Mouse (Mus musculus) C2C12 (cell line): Measurements from ENCODE around the gene Fastkd3. TPM values are rescaled to one million over a fixed set of nuclear protein-coding genes. Genes with fewer than 3 reads are reported as not detected.
A peak's percentile ranks its signal among the peaks of the same experiment; 100 is the strongest.

Source experiments
- H3K27me3 ChIP-seq: one replicate; pipeline ENCODE4 v1.6.1; 2011; ENCODE audit not compliant: control insufficient read depth, insufficient read depth, insufficient read length
- H3K36me3 ChIP-seq: one replicate; pipeline ENCODE4 v1.6.1; 2011; ENCODE audit not compliant: control insufficient read depth, insufficient read depth
- H3K4me3 ChIP-seq: one replicate; pipeline ENCODE4 v1.5.1; 2011; ENCODE audit warnings: mild to moderate bottlenecking, control low read depth; ENCODE audit not compliant: poor library complexity, insufficient read depth, severe bottlenecking
- H3K79me2 ChIP-seq: one replicate; pipeline ENCODE4 v1.6.1; 2011; ENCODE audit not compliant: control insufficient read depth, insufficient read depth
- H3K79me3 ChIP-seq: one replicate; pipeline ENCODE4 v1.6.1; 2011; ENCODE audit warnings: low read depth, control low read depth
- H3ac ChIP-seq: one replicate; pipeline ENCODE3; 2011; ENCODE audit warnings: low read depth; ENCODE audit not compliant: control insufficient read depth, insufficient read length
- CEBPB ChIP-seq: IDR thresholded peaks from one replicate; pipeline ENCODE4 v1.6.1; 2011; ENCODE audit warnings: low read depth, mild to moderate bottlenecking, control low read depth, moderate library complexity
- CTCF ChIP-seq: IDR thresholded peaks from one replicate; pipeline ENCODE4 v1.5.1; 2011; ENCODE audit not compliant: control insufficient read depth, insufficient read depth, insufficient read length
- FOSL1 ChIP-seq: IDR thresholded peaks from one replicate; pipeline ENCODE4 v1.8.0; 2011; ENCODE audit warnings: mild to moderate bottlenecking, low read length; ENCODE audit not compliant: poor library complexity, insufficient read depth, severe bottlenecking
- MAX ChIP-seq: IDR thresholded peaks from one replicate; pipeline ENCODE4 v1.6.1; 2011; ENCODE audit warnings: mild to moderate bottlenecking, control low read depth
- MYOD1 ChIP-seq: IDR thresholded peaks from one replicate; pipeline ENCODE4 v1.6.1; 2011; ENCODE audit warnings: low read depth; ENCODE audit not compliant: control insufficient read depth, insufficient read length
- MYOG ChIP-seq: IDR thresholded peaks from one replicate; pipeline ENCODE4 v1.6.1; 2011; ENCODE audit not compliant: control insufficient read depth, insufficient read length; ENCODE audit errors: extremely low read depth
- USF1 ChIP-seq: IDR thresholded peaks from one replicate; pipeline ENCODE4 v1.6.1; 2011; ENCODE audit warnings: low read depth, mild to moderate bottlenecking, control low read depth, moderate library complexity
- polyA plus RNA-seq: library from polyadenylated mRNA; unstranded; fragments of >200 nt; fragmentation: generic; extraction: Trizol; gene quantifications from one replicate; pipeline ENCODE4 v1.2.1, GENCODE M21; 2012; ENCODE audit warnings: missing spikeins

The Fastkd3 gene
- polyA plus RNA-seq, 1 experiment: 18.8 TPM

- no peak overlapping the region for H3K4me3 ChIP-seq
- no peak overlapping the region for H3ac ChIP-seq
- no peaks in the 10 kb centered on the region for H3K36me3 ChIP-seq
- H3K27me3 ChIP-seq: no peaks in the 10 kb centered on the region
- no peaks in the 10 kb centered on the region for H3K79me2 ChIP-seq
- no peaks in the 10 kb centered on the region for H3K79me3 ChIP-seq
- TF ChIP-seq MYOD1: no peak
- no peak for TF ChIP-seq MAX
These were observed 19.1 kb downstream of the Fastkd3 start for GRCm38 (mm10) chr13:68601184-68601583.

GRCm38 (mm10) chr13:68603085-68603484 lies 21.1 kb downstream of the Fastkd3 start:
- TF ChIP-seq CTCF: no peak
- TF ChIP-seq MYOD1: no peak
- no peak for TF ChIP-seq MYOG
- no peak for TF ChIP-seq USF1
- TF ChIP-seq FOSL1: no peak
- no peak for TF ChIP-seq MAX
- no peak for TF ChIP-seq CEBPB

GRCm38 (mm10) chr13:68605689-68606126 lies 23.7 kb downstream of the Fastkd3 start:
- Histone ChIP-seq H3K79me2 (no peaks in the 10 kb centered on the region), H3K36me3 (no peaks in the 10 kb centered on the region), H3K79me3 (no peaks in the 10 kb centered on the region), H3ac (no peak overlapping the region), H3K4me3 (no peak overlapping the region), H3K27me3 (no peaks in the 10 kb centered on the region)
- peak; percentile 82 for TF ChIP-seq USF1
- TF ChIP-seq CTCF: no peak
- no peak for TF ChIP-seq MAX
- TF ChIP-seq MYOG: no peak
- TF ChIP-seq FOSL1: no peak

More at GRCm38 (mm10) chr13:68603085-68603484, 21.1 kb downstream of the Fastkd3 start:
- Histone ChIP-seq H3K36me3 (no peaks in the 10 kb centered on the region), H3K27me3 (no peaks in the 10 kb centered on the region), H3K79me2 (no peaks in the 10 kb centered on the region), H3K4me3 (no peak overlapping the region), H3ac (no peak overlapping the region), H3K79me3 (no peaks in the 10 kb centered on the region)

GRCm38 (mm10) chr13:68607652-68608405 lies 25.8 kb downstream of the Fastkd3 start:
- Histone ChIP-seq H3K36me3 (no peaks in the 10 kb centered on the region), H3K79me3 (no peaks in the 10 kb centered on the region), H3K4me3 (no peak overlapping the region), H3K79me2 (no peaks in the 10 kb centered on the region), H3ac (no peak overlapping the region), H3K27me3 (peaks cover 6% of the 10 kb centered on the region)
- TF ChIP-seq FOSL1 (no peak), CTCF (no peak)

GRCm38 (mm10) chr13:68622792-68623191 lies 40.8 kb downstream of the Fastkd3 start:
- H3K27me3 ChIP-seq: peaks cover 4% of the 10 kb centered on the region
- TF ChIP-seq MAX: no peak
- no peak for TF ChIP-seq CTCF
- no peak for TF ChIP-seq USF1
- no peak for TF ChIP-seq CEBPB
- no peak for TF ChIP-seq FOSL1
- TF ChIP-seq MYOD1: no peak
- no peak for TF ChIP-seq MYOG

GRCm38 (mm10) chr13:68627041-68627440 lies 45.0 kb downstream of the Fastkd3 start:
- Histone ChIP-seq H3K4me3 (no peak overlapping the region), H3K27me3 (peaks cover 4% of the 10 kb centered on the region), H3ac (no peak overlapping the region), H3K36me3 (no peaks in the 10 kb centered on the region), H3K79me2 (no peaks in the 10 kb centered on the region), H3K79me3 (no peaks in the 10 kb centered on the region)
- TF ChIP-seq USF1: no peak
- no peak for TF ChIP-seq MYOG
- TF ChIP-seq FOSL1: no peak
- TF ChIP-seq CTCF: no peak
- TF ChIP-seq CEBPB: no peak
- TF ChIP-seq MYOD1: no peak
- TF ChIP-seq MAX: no peak

More at GRCm38 (mm10) chr13:68622792-68623191, 40.8 kb downstream of the Fastkd3 start:
- Histone ChIP-seq H3ac (no peak overlapping the region), H3K36me3 (no peaks in the 10 kb centered on the region), H3K79me2 (no peaks in the 10 kb centered on the region), H3K79me3 (no peaks in the 10 kb centered on the region), H3K4me3 (no peak overlapping the region)

Other genes with a start within 250 kb of the Fastkd3 start
- gene Mtrr, start 85 bp upstream of the Fastkd3 start, polyA plus RNA-seq: 11.9 TPM
- gene 1700001L19Rik, start 15.2 kb downstream of the Fastkd3 start, polyA plus RNA-seq: not detected